Mouse (Mus musculus): ENCODE data around the gene Steap4. TPM values are rescaled to one million over a fixed set of nuclear protein-coding genes. Genes with fewer than 3 reads are reported as not detected.
"Not testable (repeated sequence)": the region's sequence is repeated elsewhere in the genome, so short reads cannot be mapped to it uniquely, and the experiment has no call there.

Steap4 gene
- total RNA-seq, 2 experiments from 2014 or later = 17.5 to 23.2 TPM

DNA sequence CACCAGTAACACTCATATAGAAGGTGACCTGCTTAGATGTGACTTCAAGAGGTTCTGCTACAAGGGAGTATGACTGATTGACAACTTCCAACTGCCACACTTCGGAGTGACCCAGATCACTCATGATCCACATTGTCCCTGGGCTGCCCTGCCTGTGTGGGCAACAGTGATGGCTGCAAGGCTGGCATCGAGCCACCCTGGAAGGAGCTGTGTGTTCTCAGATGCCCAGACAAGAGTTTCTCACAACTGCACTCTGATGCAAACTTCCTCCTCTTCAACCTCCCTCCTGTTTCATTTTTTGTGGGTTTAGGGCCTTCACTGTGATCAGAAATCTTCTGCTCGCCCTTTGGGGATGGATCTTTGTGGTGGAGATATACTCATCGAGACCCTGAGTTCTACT, 28.2 kb downstream of the Steap4 start:
- no peak for DNase-seq

DNA sequence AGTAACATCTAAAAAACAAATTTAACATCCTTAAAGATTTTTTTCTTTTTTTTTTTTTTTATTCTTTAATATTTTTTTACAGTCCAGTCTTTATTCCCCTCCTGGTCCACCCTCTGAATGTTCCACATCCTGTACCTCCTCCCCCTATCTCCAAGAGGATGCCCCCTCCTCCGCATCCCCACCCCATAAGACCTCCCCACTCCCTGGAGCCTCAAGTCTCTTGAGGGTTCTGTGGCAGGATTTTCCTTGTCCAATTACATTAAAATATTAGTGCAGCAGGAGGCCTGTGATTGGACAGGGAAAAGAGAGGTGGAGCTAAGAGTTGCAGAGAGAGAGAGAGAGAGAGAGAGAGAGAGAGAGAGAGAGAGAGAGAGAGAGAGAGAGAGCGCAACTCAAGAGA, 31.4 kb downstream of the Steap4 start:
- DNase-seq = not testable (repeated sequence)

DNA sequence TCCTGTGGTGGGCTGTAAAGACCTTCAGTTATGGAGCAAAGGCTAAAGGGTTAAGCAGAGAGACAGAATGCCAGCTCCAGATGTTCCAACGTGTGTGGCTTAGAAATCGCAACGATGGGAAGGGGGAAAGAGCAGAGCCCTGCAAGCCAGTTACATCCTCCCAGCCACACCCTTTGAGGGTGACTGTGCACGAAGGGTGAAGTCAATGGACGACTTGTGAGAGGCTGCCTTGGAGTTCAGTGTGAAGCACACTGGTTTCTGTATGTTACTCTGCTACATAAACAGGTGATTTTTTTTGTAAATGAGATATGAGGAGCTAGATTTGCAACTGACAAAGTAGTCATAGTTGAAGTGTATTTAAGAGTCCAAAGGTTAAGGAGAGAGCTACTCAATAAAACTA, 33.5 kb downstream of the Steap4 start:
- no peak for DNase-seq

DNA sequence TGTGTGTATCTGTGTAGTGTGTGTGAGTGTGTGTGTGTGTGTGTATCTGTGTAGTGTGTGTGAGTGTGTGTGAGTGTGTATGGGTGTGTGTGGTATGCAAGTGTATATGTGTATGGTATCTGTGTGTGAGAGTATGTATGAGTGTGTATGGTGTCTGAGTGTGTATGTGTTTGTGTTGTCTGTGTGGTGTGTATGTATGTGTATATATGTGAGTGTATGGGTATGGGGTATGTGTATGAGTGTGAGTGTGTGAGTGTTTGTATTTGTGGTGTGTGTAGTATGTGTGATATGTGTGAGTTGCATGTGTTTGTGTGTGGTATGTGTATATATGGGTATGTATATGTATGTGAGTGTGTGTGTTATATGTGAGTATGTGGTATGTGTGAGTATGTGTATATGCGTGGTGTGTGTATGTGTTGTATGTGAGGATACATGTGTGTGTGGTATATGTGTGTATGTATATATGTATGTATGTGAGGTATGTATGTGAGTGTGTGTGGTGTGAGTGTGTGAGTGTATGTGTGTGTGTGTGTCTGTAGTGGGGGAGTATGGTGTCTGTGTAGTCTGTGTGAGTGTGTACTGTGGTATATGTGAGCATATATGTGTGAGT, 35.1 kb downstream of the Steap4 start:
- DNase-seq = no peak

DNA sequence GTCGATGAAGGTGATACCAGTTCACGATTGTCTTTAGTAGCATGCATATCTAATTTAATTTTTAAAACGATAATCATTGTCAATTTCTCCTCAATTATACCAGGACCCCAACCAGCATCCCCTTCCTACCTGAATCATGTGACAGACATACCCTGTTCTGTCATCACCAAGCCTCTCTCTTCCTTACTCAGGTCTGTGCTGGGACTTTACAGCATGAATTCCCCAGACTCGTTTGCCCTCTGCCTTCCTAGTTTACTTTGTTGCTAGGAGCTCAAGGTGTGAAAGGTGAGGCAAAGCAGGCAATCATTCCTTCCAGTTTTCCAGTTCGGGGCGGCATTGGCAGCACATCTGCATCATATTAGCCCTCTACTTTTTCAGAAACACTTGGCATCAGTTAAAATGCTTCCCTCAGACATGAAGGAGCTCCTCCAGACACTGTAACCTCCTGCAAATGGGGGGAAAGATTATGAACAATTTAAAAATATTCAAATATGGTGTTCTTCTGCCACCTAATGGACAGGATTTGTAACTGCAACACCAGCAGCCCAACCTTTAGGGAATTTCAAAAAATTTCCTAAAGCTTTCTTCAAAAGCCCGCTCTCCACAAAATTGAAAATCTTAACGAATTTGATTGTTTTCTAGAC, 36.3 kb downstream of the Steap4 start:
- no peak for DNase-seq

DNA sequence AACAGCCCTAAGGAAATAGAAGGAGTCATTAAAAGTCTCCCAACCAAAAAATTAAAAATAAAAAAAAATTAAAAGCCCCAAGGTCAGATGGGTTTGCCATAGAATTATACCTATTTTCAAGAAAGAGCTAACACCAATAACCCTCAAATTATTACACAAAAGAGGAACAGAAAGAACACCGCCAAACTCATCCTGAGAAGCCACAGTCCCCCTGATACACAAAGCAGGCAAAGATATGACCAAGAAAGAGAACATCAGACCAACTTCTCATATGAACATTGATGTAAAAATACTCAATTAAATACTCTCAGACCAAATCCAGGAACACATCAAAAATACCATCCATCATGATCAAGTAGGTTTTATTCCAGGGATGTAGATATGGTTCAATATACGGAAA, 36.8 kb downstream of the Steap4 start:
- no peak for DNase-seq

DNA sequence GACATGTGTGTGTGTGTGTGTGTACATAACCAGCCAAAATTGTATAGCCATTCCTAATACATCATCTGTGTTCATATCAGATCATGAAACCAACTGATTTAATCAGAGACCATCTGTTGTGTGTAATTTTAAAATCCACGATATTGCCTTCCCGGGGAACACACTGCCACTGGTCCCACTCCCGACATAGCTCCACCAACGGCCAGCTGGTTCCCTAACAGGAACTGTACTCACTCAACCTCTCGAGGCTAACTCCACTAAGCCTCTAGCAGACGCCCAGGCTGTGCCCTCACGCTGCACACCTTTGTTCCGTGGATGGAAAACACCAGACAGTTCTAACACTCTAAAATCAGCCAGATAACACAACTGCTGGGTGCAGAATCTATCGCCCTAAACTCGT, 40.2 kb downstream of the Steap4 start:
- no peak for DNase-seq

DNA sequence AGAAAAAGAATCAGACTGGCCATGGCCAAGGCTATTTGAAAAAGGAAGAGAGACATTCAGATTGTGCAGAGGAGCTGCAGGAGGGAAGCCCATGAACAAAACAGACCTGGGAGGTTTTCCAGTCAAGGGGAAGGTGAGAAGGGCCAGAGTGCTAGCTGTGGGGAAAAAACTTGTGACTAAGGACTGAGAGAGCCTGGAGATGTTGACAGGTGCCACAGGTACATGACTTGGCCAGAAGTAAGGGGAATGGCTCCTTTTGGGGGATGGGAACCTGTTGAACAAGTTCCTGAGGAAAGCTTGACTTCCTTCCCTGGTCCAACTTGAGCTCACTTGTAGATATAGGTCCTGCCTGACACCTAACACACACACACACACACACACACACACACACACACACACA, 42.6 kb downstream of the Steap4 start:
- DNase-seq = no peak

DNA sequence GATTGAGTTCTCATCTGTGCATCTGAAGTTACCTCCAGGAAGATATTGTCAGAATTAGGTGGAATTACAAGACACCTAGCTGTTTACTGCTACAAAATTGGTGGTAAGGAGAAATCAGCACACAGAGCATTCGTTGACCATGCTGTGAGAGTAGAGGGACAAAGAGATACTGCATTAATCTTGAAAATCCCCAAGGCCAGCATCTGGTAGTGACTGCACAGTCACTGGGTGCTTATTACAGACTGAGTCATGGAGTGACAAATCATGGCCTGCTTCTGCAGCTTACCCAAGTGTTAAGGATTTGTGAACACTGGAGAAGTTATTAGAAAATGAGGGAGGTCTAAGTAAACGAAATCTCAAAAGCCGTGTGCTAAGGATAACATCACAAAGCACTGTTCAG, 53.0 kb downstream of the Steap4 start:
- DNase-seq = no peak

Other genes starting within 250 kb of the Steap4 start
- gene Sri, start 85.6 kb downstream of the Steap4 start, total RNA-seq (2021) = 10 to 100 TPM; 21.6 to 26.6 TPM

All from gastrocnemius, postnatal 25 days (tissue).